Mouse (Mus musculus) hindlimb bud, embryonic 11.5 days (tissue): ENCODE measurements at regions not wholly inside any gene's neighbourhood (a gene's known extent, or its start where the extent isn't known, plus 50 kb on each side); places are given as distances from the start of the nearest gene placed in this dataset.
"Not testable (repeated sequence)": the region's sequence is repeated elsewhere in the genome, so short reads cannot be mapped to it uniquely, and the experiment has no call there.

Source experiments
- DNase-seq: peaks from one replicate; pipeline ENCODE4 v3.0.0-alpha.2; 2012; ENCODE audit warnings: low read depth, low spot score; ENCODE audit errors: extremely low spot score

DNA sequence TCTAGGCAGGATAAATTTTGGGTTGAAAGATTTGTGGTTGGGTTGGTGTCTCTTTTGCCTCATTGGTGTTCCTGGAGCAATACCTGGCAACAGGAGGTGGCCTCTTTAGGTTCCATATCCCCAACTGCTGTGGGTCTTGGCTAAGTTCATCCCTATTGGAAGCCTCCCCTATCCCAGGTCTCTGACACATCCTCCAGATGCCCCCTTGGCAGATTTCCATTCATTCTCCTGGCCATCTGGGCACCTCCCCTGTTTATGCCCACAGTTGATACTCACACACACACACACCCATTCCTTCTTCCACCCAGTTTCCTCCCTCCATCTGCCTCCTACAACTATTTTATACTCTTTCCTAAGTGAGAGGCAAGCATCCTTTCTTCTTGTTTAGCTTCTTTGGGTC is 984.9 kb upstream of the Gm12353 start:
- no peak for DNase-seq

DNA sequence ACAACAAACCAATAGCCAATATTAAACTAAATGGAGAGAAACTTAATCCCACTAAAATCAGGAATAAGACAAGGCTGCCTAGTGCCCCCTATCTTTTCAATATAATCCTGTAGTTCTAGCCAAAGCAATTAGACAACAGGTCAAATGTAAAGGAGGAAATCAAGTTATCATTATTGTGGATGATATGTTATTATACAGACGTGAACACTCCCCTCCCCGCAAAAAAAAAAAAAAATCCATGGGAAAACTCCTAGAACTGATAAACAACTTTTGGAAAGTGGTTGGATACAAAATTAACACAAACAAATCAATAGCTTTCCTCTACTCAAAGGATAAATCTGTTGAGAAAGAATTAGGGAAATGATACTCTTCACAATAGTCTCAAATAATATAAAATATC is 966.2 kb upstream of the Gm12353 start:
- DNase-seq = no peak

DNA sequence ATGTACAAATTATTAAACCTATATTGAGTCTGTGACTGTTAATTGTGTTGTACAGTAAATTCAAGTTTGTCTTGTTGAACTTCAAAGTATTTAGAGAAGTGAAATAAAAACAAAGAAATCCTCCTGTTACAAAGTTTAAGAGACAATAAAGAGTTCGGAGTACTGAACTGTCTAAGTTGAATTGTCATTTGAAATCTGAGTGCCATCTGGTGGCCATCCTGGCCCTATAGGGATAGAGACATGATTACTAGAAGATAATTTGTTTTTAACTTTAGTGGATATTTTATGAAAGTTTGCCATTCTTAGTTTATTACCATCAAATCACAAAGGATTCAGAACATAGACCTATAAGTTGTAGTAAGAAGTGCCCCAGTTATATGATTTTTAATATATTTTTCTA is 956.1 kb upstream of the Gm12353 start:
- DNase-seq = no peak

DNA sequence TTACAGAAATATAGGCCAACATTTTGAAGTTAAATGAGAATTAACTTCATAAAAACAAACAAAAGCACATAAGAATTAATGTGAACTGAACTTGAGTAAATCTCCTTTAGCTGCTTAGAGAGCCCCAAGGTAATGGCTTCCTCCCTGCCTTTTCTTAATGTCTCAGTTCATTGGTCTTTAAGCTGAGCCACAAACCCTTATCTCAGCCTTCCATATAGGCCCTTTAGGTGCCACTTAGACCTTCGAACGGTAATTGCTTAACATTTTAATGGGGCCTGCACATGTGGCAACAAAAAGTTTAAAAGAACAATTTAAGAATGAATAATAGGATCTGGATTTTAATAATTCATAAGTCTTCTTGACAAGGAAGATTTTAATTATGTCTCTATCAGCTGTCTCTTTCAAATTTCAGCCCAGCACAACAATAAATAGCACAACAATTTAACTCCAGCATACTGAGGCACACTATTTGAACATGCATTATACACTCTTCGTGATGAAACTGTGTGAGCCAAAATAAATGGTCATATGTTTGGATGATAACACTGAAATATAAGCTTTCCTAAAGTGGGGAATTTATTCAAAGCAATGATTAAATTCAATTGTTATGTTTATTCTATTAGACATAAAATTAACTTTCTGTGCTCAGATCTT is 919.2 kb upstream of the Gm12353 start:
- DNase-seq = no peak

DNA sequence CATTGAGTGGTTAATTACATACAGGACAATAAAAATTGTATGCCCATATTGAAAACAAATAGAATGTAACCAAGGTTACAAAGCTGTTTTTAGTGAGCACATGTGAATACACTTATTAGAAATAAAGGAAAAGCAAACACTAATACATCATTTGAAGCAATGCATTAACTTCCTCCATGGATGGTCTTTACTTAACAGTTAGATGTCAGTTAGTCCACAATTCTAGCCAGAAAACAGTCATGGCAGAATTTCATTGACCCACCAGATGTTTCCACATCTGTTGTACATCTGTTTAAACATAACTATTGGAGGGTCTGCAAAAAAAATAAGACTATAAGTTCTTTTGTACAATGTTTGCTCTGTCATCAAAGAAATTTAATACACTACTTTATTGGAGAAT is 911.2 kb upstream of the Gm12353 start:
- DNase-seq = no peak

DNA sequence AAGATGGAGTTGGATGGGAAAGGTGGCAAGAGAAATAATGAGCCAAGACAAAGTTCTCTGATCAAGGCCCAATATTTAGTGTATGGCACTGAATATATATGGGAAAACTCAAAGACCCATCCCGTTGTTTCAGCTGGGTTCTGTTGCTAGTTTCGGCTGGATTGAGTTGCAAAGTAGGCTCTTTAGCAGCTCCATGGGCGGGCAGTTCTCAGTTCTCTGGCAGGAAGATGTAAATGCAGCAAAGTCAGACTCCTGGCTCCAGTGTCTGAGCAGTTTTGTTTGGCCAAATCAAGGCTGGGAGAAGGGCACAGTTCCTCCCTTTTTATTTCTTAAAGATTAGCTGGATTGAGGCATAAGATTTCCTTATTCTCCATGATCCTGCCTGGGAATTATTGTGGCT is 909.0 kb upstream of the Gm12353 start:
- no peak for DNase-seq

DNA sequence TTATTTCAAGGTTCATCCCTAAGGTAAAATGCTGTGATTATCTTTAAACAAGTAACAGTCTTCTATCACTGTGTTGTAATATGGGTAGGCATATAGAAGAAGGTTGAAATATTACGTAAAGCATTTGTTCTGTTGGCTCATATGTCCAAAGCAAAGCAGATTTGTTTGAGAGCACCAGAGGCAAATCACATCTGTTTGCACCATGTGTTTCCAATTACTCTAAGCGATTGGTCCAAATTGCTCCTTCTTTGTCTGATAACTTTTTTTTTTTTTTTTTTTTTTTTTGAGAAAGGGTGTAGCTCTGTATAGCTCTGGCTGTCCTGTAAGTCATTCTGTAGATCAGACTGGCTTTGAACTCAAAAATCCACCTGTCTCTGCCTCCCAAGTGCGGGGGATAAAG is 861.0 kb upstream of the Gm12353 start:
- peak; percentile 44 for DNase-seq

DNA sequence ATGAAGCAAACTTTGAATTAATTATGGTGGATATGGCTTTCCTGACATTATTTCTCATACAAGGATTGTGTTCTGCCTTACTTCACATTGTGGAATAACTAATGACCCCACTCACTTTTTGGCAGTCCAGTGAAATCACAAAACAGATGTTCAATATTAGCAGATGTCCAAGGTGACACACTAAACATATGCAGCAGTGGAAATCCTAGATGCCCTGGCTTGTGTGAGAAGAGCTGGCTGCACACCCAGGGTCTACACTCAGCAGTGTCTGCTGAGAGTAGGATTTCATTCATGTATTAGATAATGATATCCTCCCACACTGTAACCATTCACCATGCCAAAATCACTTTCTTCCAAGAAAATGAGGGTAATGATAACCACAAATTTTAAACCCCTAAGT is 816.9 kb upstream of the Gm12353 start:
- DNase-seq = no peak

DNA sequence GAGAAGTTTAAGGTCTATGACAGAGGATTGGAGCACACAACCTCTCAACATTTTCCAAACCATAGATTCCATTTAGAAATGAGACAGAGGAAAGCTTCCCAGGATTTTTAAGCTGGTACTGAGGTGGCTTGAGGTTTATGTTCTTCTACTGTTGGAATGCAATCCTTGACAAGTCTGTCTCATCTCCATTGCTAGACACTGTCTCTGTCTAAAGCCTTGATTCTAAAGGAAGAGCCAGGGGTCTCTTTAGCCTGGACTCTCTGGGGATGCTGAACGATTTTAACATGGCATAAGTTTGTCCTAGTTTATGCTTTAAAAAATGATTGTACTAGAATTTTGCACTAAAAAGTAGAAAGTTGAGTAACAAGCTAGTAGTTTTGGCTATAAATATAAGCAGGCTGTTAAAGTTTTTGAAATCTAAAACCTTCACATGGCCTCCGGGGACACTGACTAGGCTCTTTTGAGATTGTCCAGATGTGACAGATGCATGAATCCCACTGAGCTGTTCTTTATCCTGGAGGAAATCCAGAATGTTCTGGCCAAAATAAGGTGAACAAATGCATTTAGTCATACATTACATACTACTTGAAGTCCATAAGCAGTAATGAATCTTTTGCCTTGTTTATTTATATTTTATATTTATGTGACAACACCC is 809.4 kb upstream of the Gm12353 start:
- DNase-seq = no peak

DNA sequence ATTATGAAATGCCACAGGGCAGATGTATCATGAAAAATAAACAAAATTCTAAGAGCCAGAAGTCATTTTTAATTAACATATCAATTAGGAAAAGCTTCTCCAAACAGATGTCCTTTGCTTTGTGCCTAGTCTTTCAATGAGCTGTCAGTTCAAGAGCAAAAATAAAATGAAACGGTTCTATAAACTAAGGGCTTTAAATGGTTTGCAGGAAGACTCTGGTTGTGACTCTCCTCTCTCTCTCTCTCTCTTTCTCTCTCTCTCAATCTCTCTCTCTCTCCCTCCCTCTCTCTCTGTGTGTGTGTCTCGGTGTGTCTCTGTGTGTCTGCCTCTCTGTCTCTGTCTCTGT is 808.9 kb upstream of the Gm12353 start:
- no peak for DNase-seq

DNA sequence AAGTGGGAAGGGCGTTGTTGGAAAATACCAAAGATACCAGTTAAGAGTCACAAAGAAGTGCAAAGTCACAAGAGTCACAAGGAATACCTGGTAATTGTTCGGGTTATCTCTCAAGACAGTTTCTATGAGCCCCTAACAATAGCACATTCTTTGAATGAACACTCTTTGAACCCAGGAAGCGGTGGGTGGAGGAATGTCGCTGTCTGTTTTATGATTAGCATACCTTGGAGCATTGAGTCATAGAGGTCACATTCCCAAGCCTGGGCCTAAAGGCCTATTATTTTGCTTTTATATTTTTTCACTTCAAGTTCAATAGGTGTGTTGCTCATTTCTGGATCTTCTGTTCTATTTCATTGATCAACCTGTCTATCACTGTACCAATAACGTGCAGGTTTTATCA is 802.1 kb upstream of the Gm12353 start:
- DNase-seq = not testable (repeated sequence)
